Mouse (Mus musculus) liver, embryonic 14.5 days (tissue): Measurements from ENCODE around the gene Rad51b. TPM values are rescaled to one million over a fixed set of nuclear protein-coding genes. Genes with fewer than 3 reads are reported as not detected.

Experiments
- ATAC-seq: fragments of 200-750 bp; cut with Nextera tagmentation; 2 replicates; pipeline ENCODE4 v1.8.0; 2017; ENCODE audit warnings: moderate number of reproducible peaks, mild to moderate bottlenecking, moderate library complexity; ENCODE audit not compliant: insufficient read depth
- DNase-seq, 3 experiments: peaks; one replicate each; pipeline ENCODE4 v3.0.0-alpha.2; 2012 to 2013; ENCODE audit warnings: low read depth in 3 of 3, low spot score in 3 of 3
- H3K27ac ChIP-seq: fragments of 300-500 bp; sonication (generic); 2 replicates; pipeline ENCODE4 v1.5.1; 2014; ENCODE audit warnings: moderate library complexity, mild to moderate bottlenecking, control low read depth, inconsistent platforms
- H3K27me3 ChIP-seq: fragments of 300-500 bp; sonication (generic); 2 replicates; pipeline ENCODE4 v1.6.1; 2014; ENCODE audit warnings: mild to moderate bottlenecking, low read length, moderate library complexity; ENCODE audit not compliant: control insufficient read depth, insufficient read depth
- H3K36me3 ChIP-seq: fragments of 300-500 bp; sonication (generic); replicated peaks from 2 replicates; pipeline ENCODE4 v1.6.1; 2014; ENCODE audit warnings: low read depth; ENCODE audit not compliant: control insufficient read depth, insufficient read depth
- H3K4me1 ChIP-seq, 2 experiments: fragments of 200-500 bp in 1 of 2; fragments of 300-500 bp in 1 of 2; sonication (generic) in 1 of 2; replicated peaks; 2 replicates each; pipeline ENCODE4 v1.6.1; 2012 to 2014; ENCODE audit warnings: antibody characterized with exemption in 1 of 2, inconsistent platforms in 1 of 2, low read length in 1 of 2; ENCODE audit not compliant: control insufficient read depth in 2 of 2, insufficient read depth in 2 of 2
- H3K4me2 ChIP-seq: fragments of 300-500 bp; sonication (generic); 2 replicates; pipeline ENCODE4 v1.6.1; 2014; ENCODE audit warnings: low read depth, mild to moderate bottlenecking, control low read depth, moderate library complexity
- H3K4me3 ChIP-seq, 2 experiments: fragments of 200-500 bp in 1 of 2; fragments of 300-500 bp in 1 of 2; sonication (generic) in 1 of 2; 2 replicates each; pipeline ENCODE4 v1.5.1; 2012 to 2014; ENCODE audit warnings: low read depth in 2 of 2, low read length in 2 of 2, mild to moderate bottlenecking in 2 of 2, control low read depth in 1 of 2, inconsistent platforms in 1 of 2, moderate library complexity in 1 of 2; ENCODE audit not compliant: insufficient read depth in 1 of 2
- H3K9ac ChIP-seq: fragments of 300-500 bp; sonication (generic); replicated peaks from 2 replicates; pipeline ENCODE4 v1.6.1; 2014; ENCODE audit warnings: mild to moderate bottlenecking, control low read depth, moderate library complexity
- H3K9me3 ChIP-seq: fragments of 300-500 bp; sonication (generic); 2 replicates; pipeline ENCODE4 v1.6.1; 2016; ENCODE audit warnings: low read length, mixed read lengths; ENCODE audit not compliant: control insufficient read depth
- CTCF ChIP-seq: IDR thresholded peaks from 2 replicates; pipeline ENCODE4 v1.5.1; 2016; ENCODE audit warnings: antibody characterized with exemption, low read depth, control low read depth
- EP300 ChIP-seq: IDR thresholded peaks from 2 replicates; pipeline ENCODE4 v1.6.1; 2016; ENCODE audit warnings: antibody characterized with exemption, low read depth
- WGBS: fragments of 180-500 bp; shearing (Covaris S2); extraction: QIAGEN DNeasy Blood & Tissue Kit; methylation state at CpG from one replicate; pipeline ENCODE4 v1.1.7; 2014; ENCODE audit not compliant: insufficient replicate concordance; 5-methylcytosine and 5-hydroxymethylcytosine counted together
- polyA plus RNA-seq, 2 experiments: library from polyadenylated mRNA; depleted of rRNA in 1 of 2; stranded (reverse) in 1 of 2; unstranded in 1 of 2; fragments of >200 nt; fragmentation: Nextera tagmentation in 1 of 2; extraction: Ambion mirVana in 1 of 2; gene quantifications; 2 replicates each; pipeline versions ENCODE4 v1.2.1 to v1.2.3; 2012 to 2014

Gene Rad51b
- polyA plus RNA-seq, 2 experiments, result 2.3 to 5.1 TPM

- Histone ChIP-seq H3K9me3 (no peaks in the 10 kb centered on the region), H3K4me3 (no peak overlapping the region), H3K27ac (no peak overlapping the region), H3K4me1 (peaks cover 0 to 7% of the 10 kb centered on the region in 2 experiments; a peak in 2 of 4 replicates), H3K27me3 (no peaks in the 10 kb centered on the region), H3K36me3 (no peaks in the 10 kb centered on the region), H3K9ac (no peak overlapping the region), H3K4me2 (no peak overlapping the region)
- DNase-seq (no peak), ATAC-seq (no peak)
- no peak for TF ChIP-seq EP300
- TF ChIP-seq CTCF, result no peak
- 49% methylated on average over 2 of the region's 2 CpGs for WGBS
These were observed 301.8 kb downstream of the Rad51b start for GRCm38 (mm10) chr12:79598901-79599300.

GRCm38 (mm10) chr12:79600149-79600769, 303.2 kb downstream of the Rad51b start:
- Histone ChIP-seq H3K4me2 (no peak overlapping the region), H3K27ac (peak overlapping the region; percentile 16; the same call in 1 of the 2 replicates), H3K36me3 (no peaks in the 10 kb centered on the region), H3K4me1 (peaks cover 12 to 20% of the 10 kb centered on the region in 2 experiments), H3K9me3 (no peaks in the 10 kb centered on the region), H3K4me3 (no peak overlapping the region), H3K9ac (no peak overlapping the region), H3K27me3 (no peaks in the 10 kb centered on the region)
- TF ChIP-seq CTCF, result no peak
- ATAC-seq, result no peak
- no peak for DNase-seq
- 76% methylated on average over 11 of the region's 11 CpGs for WGBS

GRCm38 (mm10) chr12:79602641-79603040, 305.6 kb downstream of the Rad51b start:
- TF ChIP-seq EP300 (no peak), CTCF (no peak)
- DNase-seq, result no peak
- Histone ChIP-seq H3K4me1 (peaks cover 21 to 29% of the 10 kb centered on the region in 2 experiments), H3K27ac (no peak overlapping the region), H3K9ac (no peak overlapping the region), H3K4me2 (no peak overlapping the region), H3K9me3 (no peaks in the 10 kb centered on the region), H3K36me3 (no peaks in the 10 kb centered on the region), H3K27me3 (no peaks in the 10 kb centered on the region), H3K4me3 (no peak overlapping the region)
- 79% methylated on average over 3 of the region's 3 CpGs for WGBS
- no peak for ATAC-seq

- WGBS, result 13% methylated on average over 2 of the region's 2 CpGs
- Histone ChIP-seq H3K36me3 (no peaks in the 10 kb centered on the region), H3K9me3 (no peaks in the 10 kb centered on the region), H3K27me3 (no peaks in the 10 kb centered on the region), H3K4me2 (peak overlapping the region; percentile 40), H3K27ac (peak overlapping the region; percentile 79), H3K4me1 (peaks cover 26 to 28% of the 10 kb centered on the region in 2 experiments), H3K9ac (0 out of 2 replicates have a peak overlapping the region, but pooled peaks have one; percentile 3), H3K4me3 (no peak overlapping the region)
- TF ChIP-seq EP300 (peak; percentile 85), CTCF (no peak)
- ATAC-seq, result peak; percentile 94
- DNase-seq, result peak; percentile 42 to 57 (median 43)
These were observed 307.8 kb downstream of the Rad51b start for GRCm38 (mm10) chr12:79604850-79605249.

GRCm38 (mm10) chr12:79606197-79606631, 309.1 kb downstream of the Rad51b start:
- Histone ChIP-seq H3K4me2 (no peak overlapping the region), H3K27me3 (no peaks in the 10 kb centered on the region), H3K4me3 (no peak overlapping the region), H3K4me1 (peaks cover 40 to 42% of the 10 kb centered on the region in 2 experiments), H3K27ac (no peak overlapping the region), H3K9ac (no peak overlapping the region), H3K36me3 (no peaks in the 10 kb centered on the region), H3K9me3 (no peaks in the 10 kb centered on the region)
- ATAC-seq, result no peak
- TF ChIP-seq CTCF, result no peak
- TF ChIP-seq EP300, result no peak
- DNase-seq, result no peak
- WGBS, result 82% methylated on average over 11 of the region's 11 CpGs
